Mouse (Mus musculus) heart, adult 8-10 months (tissue): Measurements from ENCODE around the gene Clec4n. TPM values are rescaled to one million over a fixed set of nuclear protein-coding genes. Genes with fewer than 3 reads are reported as not detected.
"Not testable (repeated sequence)": the region's sequence is repeated elsewhere in the genome, so short reads cannot be mapped to it uniquely, and the experiment has no call there.

Experiments
- DNase-seq: peaks from one replicate; pipeline ENCODE4 v3.0.0; 2022; ENCODE audit warnings: low spot score
- total RNA-seq, 4 experiments: library from RNA; stranded (reverse); gene quantifications; 2 replicates each; pipeline ENCODE4 v1.2.4; 2022

Clec4n gene
- total RNA-seq, 4 experiments from 2014 or later = 0.44 to 1.5 (median 0.86) TPM

GRCm38 (mm10) chr6:123292751-123293400, 63.2 kb downstream of the Clec4n start:
- no peak for DNase-seq

DNA sequence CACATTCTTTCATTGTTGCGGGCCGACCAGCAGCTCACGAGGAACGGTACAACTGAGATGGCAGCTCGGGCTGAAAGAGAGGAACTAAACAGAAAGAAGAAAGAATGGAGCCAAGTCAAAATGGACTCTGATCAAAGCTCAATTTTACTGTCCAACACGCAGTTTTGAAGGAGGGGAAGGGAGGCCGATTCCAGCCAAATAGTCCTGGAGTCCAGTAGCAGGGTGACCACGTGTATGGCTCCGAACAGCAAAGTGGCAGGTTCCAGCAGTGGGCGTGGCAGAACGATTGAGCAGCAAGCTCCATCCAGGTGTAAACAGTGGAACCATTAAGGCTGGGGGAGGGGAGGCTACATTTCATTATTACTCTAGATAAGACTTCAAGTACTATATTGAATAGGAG, 63.9 kb downstream of the Clec4n start:
- not testable (repeated sequence) for DNase-seq

Other genes with a start within 250 kb of the Clec4n start
- not detected for gene Clec4a4, start 239.5 kb upstream of the Clec4n start, total RNA-seq
- under 1 TPM in 1 of 4 experiments, not detected in 3; 0.57 TPM for gene Clec4b1, start 179.9 kb upstream of the Clec4n start, total RNA-seq
- gene Clec4a2, start 123.4 kb upstream of the Clec4n start, total RNA-seq = 1 to 10 TPM; 1.0 to 2.3 (median 1.4) TPM
- not detected for gene Clec4b2, start 57.0 kb upstream of the Clec4n start, total RNA-seq
- 1 to 10 TPM in 1 of 4 experiments, under 1 TPM in 2, not detected in 1; 0.59 to 1.2 (median 0.84) TPM for gene Clec4d, start 32.3 kb downstream of the Clec4n start, total RNA-seq
- gene Clec4e, start 60.0 kb downstream of the Clec4n start, total RNA-seq = 1 to 10 TPM in 1 of 4 experiments, under 1 TPM in 1, not detected in 2; 0.28 to 2.6 TPM
- not detected for gene Vmn2r19, start 78.5 kb downstream of the Clec4n start, total RNA-seq
- not detected for gene Vmn2r20, start 188.3 kb downstream of the Clec4n start, total RNA-seq